Mouse (Mus musculus) testis, adult 2 months (tissue): ENCODE data around the gene Egfl8. TPM values are rescaled to one million over a fixed set of nuclear protein-coding genes. Genes with fewer than 3 reads are reported as not detected.

Experiments
- H3K27ac ChIP-seq: fragments of 200-500 bp; 2 replicates; pipeline ENCODE4 v1.5.1; 2012; ENCODE audit warnings: low read depth, low read length; ENCODE audit not compliant: control insufficient read depth, insufficient read depth
- H3K27me3 ChIP-seq: fragments of 200-500 bp; 2 replicates; pipeline ENCODE4 v1.6.1; 2012; ENCODE audit warnings: mild to moderate bottlenecking, low read length, moderate library complexity; ENCODE audit not compliant: control insufficient read depth, insufficient read depth
- H3K36me3 ChIP-seq: fragments of 200-500 bp; 2 replicates; pipeline ENCODE4 v1.6.1; 2012; ENCODE audit warnings: mild to moderate bottlenecking, low read length; ENCODE audit not compliant: control insufficient read depth, insufficient read depth
- H3K4me1 ChIP-seq: fragments of 200-500 bp; 2 replicates; pipeline ENCODE4 v1.6.1; 2012; ENCODE audit warnings: low read length; ENCODE audit not compliant: control insufficient read depth, insufficient read depth
- H3K4me3 ChIP-seq: fragments of 200-500 bp; 2 replicates; pipeline ENCODE4 v1.5.1; 2012; ENCODE audit warnings: low read depth, mild to moderate bottlenecking, low read length, moderate library complexity, mixed read lengths; ENCODE audit not compliant: control insufficient read depth
- CTCF ChIP-seq: fragments of 200-500 bp; IDR thresholded peaks from 2 replicates; pipeline ENCODE4 v1.5.1; 2012; ENCODE audit warnings: low read depth, mild to moderate bottlenecking, inconsistent platforms, low read length, moderate library complexity; ENCODE audit not compliant: control insufficient read depth, insufficient read depth, insufficient replicate concordance
- POLR2A ChIP-seq: fragments of 200-500 bp; IDR thresholded peaks from 2 replicates; pipeline ENCODE4 v1.6.1; 2012; ENCODE audit warnings: low read depth, mild to moderate bottlenecking, inconsistent platforms, low read length, moderate library complexity; ENCODE audit not compliant: control insufficient read depth
- polyA plus RNA-seq: library from polyadenylated mRNA; depleted of rRNA; stranded (reverse); fragments of >200 nt; gene quantifications from 2 replicates; pipeline ENCODE4 v1.2.3, GENCODE M21; 2012

Gene Egfl8
- polyA plus RNA-seq, 1 experiment: 0.53 TPM

- Histone ChIP-seq H3K4me3 (peak overlapping the region; percentile 94), H3K4me1 (peaks cover 48% of the 10 kb centered on the region), H3K27ac (peak overlapping the region; percentile 92), H3K36me3 (no peaks in the 10 kb centered on the region), H3K27me3 (peaks cover 5% of the 10 kb centered on the region; the same call in 1 of the 2 replicates)
- TF ChIP-seq CTCF (no peak), POLR2A (peak; percentile 48; the same call in 1 of the 2 replicates)
Observed at GRCm38 (mm10) chr17:34627093-34627942, 11.5 kb upstream of the Egfl8 start.

DNA sequence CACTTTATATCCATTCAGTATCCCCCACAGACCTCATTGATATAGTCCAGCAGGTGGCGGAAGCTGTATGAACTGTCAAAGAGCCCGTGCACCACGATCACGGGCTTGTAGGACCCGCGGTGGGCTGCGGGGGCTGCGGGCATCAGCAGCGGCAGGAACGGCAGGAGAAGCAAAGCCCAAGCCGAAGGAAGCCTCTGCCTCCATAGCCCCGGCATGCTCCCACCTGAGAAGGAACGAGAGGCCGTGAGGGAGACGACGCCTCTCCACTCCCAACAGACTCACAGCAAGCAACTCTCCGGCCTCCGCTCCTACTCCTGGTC, 11.0 kb upstream of the Egfl8 start:
- no peaks in the 10 kb centered on the region for H3K36me3 ChIP-seq
- TF ChIP-seq CTCF: peak; percentile 18; the same call in 1 of the 2 replicates
- no peak for TF ChIP-seq POLR2A
- peak overlapping the region; percentile 81 for H3K27ac ChIP-seq
- peak overlapping the region; percentile 94 for H3K4me3 ChIP-seq
- H3K4me1 ChIP-seq: peaks cover 44% of the 10 kb centered on the region
- H3K27me3 ChIP-seq: peaks cover 5% of the 10 kb centered on the region; the same call in 1 of the 2 replicates

DNA sequence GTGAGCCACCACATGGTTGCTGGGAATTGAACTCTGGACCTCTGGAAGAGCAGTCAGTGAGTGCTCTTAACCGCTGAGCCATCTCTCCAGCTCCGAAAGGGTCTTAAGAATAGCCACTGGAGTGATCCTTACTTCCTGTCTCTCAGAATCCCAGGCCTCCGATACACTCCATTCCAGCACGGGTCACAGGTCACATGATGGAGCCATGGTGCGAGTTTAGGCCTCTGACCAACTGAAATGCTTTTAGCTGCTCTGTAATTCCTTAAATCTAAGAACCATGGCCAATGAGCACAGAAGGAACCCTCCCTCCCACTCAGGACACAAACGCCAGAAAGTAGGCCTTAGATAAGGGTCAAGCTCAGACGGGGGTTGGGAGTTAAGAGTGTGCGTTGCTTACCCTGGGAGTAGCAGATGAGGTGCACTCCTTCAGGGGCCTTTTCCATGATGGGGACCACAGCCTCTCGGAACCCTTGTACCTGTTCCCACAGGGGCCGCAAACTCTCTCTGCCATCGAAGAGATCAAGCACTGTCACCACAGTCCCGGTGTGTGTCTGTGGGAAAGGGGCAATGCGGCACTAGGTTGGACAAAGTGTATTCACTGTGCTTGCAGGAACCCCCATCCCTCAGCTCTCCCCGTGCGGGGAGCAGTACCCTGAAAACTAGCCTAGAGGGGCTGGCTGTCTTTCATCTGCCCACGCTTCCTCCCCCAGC, 10.4 kb upstream of the Egfl8 start:
- Histone ChIP-seq H3K27ac (peak overlapping the region; percentile 81), H3K4me3 (peak overlapping the region; percentile 94), H3K27me3 (peaks cover 5% of the 10 kb centered on the region; the same call in 1 of the 2 replicates), H3K4me1 (peaks cover 40% of the 10 kb centered on the region), H3K36me3 (no peaks in the 10 kb centered on the region)
- TF ChIP-seq CTCF (no peak), POLR2A (no peak)

DNA sequence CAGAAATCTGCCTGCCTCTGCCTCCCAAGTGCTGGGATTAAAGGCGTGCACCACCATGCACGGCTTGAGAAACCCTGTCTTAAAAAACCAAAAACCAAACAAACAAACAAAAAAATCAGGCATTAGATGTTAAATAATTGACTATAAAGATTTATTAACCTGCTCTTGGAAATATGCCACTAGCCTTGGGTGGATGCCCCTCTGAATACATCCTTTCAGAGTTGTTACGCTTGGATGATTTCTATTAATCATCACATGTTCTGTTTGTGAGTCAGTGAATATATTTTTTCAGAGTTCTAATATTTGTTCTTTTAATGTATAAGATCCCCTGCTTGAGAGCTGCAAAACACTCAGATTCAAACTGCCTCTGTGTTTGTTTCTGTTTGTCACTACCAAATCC, 9.2 kb upstream of the Egfl8 start:
- Histone ChIP-seq H3K27me3 (no peaks in the 10 kb centered on the region), H3K36me3 (no peaks in the 10 kb centered on the region), H3K4me1 (peaks cover 31% of the 10 kb centered on the region), H3K27ac (no peak overlapping the region), H3K4me3 (no peak overlapping the region)
- TF ChIP-seq POLR2A (no peak), CTCF (no peak)

DNA sequence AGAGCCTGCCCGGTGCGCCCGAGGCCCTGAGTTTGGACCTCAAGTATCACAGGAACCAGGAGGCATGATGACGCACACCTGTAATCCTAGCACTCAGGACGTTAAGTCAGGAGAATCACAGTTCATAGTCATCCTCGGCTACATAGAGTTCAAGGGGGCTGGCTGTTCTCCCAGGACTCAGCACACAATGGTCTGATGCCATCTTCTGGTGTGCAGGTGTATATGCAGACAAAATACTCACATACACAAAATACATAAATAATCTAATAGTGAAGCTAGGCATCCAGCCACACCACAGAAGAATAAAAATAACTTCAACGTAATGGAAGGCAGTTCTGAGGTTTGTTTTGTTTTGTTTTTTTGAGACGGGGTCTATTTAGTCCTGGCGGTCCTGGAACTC, 7.4 kb upstream of the Egfl8 start:
- Histone ChIP-seq H3K27me3 (no peaks in the 10 kb centered on the region), H3K27ac (no peak overlapping the region), H3K4me3 (no peak overlapping the region), H3K36me3 (no peaks in the 10 kb centered on the region), H3K4me1 (peaks cover 23% of the 10 kb centered on the region)
- no peak for TF ChIP-seq POLR2A
- TF ChIP-seq CTCF: no peak

GRCm38 (mm10) chr17:34621006-34621405, 5.2 kb upstream of the Egfl8 start:
- H3K36me3 ChIP-seq: no peaks in the 10 kb centered on the region
- peaks cover 5% of the 10 kb centered on the region for H3K4me1 ChIP-seq
- TF ChIP-seq CTCF (no peak), POLR2A (no peak)

DNA sequence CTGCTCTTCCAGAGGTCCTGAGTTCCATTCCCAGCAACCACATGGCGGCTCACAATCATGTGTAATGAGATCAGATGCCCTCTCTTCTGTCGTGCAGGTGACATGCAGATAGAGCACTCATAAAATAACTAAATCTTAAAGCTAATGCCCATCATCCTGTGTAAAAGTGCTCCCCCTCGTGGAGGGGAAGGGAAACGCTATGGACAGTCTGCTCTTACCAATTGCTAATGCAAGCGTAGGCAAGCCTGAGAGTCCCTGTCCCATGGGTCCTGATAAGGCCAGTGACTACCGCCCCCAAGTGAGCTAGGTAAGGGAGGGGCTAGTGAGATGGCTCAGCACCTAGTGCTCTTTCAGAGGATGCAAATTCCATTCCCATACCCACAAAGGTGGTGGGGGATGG, 3.2 kb upstream of the Egfl8 start:
- Histone ChIP-seq H3K36me3 (no peaks in the 10 kb centered on the region), H3K4me3 (no peak overlapping the region), H3K27ac (no peak overlapping the region), H3K27me3 (no peaks in the 10 kb centered on the region), H3K4me1 (no peaks in the 10 kb centered on the region)
- no peak for TF ChIP-seq POLR2A
- TF ChIP-seq CTCF: peak; percentile 33; the same call in 1 of the 2 replicates

More at GRCm38 (mm10) chr17:34621006-34621405, 5.2 kb upstream of the Egfl8 start:
- H3K4me3 ChIP-seq: no peak overlapping the region
- no peak overlapping the region for H3K27ac ChIP-seq
- no peaks in the 10 kb centered on the region for H3K27me3 ChIP-seq
